Mouse (Mus musculus) cerebellum, adult 9-10 months (tissue): ENCODE results near the gene Avil.

ENCODE experiments used
- DNase-seq: peaks from one replicate; pipeline ENCODE4 v3.0.0; 2022

The Avil gene

DNA sequence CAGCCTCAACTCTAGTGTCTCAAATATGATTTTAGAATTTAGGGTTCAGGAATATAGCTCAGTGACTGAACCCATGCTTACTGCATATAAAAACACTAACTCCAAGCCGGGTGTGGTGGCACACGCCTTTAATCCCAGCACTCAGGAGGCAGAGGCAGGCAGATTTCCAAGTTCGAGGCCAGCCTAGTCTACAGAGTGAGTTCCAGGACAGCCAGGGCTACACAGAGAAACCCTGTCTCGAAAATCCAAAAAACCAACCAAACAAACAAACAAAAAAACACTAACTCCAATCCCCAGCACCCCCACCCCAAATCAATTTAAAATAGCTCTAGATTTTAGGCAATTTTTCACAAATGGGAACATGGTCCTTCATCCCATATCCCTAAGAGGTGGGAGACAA, 61.6 kb downstream of the Avil start:
- peak; percentile 71 for DNase-seq

DNA sequence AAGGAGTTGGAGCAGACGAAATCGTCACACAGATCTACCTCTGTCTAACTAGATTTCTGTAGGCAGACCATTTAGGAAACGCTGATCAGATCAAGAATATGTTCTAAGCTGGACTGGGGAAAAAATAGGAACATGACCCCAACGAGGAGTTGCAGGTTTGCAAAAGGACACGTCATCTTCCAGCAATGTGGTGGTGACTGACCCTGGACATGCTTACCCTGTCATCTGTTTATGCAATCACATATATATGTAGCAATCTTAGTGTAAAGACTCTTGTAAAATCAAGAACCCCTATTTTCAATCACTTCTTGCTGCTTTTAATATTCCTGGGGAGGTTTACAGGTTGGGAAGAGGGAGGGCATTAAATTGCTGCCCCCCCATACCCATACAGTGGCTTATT, 62.0 kb downstream of the Avil start:
- DNase-seq: no peak

DNA sequence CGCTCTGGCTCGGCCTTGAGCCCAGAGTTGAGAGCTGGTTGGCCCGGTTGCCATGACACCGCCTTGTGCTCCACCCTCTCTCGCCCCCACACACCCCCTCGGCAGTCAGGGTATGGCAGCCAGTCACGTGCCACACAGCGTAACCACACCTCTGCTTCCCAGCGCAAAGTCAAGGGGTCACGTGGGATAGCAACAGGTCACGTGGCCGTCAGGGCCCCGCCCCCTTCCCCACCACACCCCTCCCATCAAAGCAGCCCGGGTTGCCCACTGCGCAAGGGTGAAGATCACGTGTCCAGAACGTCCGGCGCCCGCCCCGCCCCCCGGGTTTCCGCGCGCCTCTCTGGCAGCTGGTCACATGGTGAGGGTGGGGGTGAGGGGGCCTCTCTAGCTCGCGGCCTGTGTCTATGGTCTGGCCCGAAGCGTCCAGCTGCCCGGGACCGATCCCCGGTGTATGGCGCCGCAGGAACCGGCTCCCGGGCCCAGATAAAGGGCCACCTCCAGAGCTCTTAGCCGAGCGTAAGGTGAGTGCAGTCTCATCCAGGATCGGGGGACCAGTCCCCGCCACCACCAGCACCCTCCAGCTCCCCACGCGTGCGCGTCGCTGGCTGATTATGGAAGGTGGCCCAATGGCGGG, 62.8 kb downstream of the Avil start, which contains the start of gene Cdk4:
TSS of gene Cdk4 (plus strand) at position 296 of the 634 bp plus-strand sequence.
- peak; percentile 98 for DNase-seq

DNA sequence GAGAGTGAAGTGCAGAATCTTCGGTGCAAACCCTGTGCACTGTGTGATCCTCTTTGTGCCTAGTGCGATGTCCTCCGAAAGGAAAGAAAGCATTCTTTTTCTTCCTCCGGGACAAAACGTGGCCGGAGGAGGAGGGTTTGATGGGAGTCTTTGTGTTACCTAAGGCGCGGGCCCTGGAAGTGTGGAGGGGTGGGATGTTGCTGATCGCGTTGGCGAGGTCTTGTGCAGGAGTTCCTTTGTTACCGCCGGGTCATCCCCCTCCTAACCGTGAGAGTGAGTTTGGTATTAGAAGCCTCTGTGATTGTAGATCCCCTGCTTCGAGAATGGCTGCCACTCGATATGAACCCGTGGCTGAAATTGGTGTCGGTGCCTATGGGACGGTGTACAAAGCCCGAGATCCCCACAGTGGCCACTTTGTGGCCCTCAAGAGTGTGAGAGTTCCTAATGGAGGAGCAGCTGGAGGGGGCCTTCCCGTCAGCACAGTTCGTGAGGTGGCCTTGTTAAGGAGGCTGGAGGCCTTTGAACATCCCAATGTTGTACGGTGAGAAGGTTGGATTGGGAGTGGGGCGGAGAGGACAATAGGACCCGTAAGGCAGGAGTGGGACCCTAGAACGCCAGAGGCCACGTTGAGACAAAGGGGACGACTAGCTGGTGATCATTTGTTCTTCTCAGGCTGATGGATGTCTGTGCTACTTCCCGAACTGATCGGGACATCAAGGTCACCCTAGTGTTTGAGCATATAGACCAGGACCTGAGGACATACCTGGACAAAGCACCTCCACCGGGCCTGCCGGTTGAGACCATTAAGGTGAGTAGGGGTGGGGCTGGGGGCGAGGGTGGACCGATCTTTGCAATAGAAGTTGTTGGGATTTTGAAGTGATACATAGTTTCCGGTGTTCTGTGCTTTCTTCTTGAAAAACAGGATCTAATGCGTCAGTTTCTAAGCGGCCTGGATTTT, 63.7 kb downstream of the Avil start:
- peak; percentile 62 for DNase-seq

DNA sequence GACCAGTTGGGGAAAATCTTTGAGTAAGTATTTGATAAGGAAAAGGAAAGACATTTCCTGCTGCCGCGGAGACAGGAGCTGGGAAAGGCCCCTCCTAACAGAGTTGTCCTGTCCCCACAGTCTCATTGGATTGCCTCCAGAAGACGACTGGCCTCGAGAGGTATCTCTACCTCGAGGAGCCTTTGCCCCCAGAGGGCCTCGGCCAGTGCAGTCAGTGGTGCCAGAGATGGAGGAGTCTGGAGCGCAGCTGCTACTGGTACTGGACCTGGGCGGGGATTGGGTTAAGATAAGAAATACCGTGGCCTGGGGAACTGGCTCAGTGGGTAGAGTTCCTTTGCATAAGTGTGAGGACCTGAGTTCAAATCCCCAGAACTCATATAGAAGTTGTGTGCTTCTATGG, 65.5 kb downstream of the Avil start:
- DNase-seq: peak; percentile 48

DNA sequence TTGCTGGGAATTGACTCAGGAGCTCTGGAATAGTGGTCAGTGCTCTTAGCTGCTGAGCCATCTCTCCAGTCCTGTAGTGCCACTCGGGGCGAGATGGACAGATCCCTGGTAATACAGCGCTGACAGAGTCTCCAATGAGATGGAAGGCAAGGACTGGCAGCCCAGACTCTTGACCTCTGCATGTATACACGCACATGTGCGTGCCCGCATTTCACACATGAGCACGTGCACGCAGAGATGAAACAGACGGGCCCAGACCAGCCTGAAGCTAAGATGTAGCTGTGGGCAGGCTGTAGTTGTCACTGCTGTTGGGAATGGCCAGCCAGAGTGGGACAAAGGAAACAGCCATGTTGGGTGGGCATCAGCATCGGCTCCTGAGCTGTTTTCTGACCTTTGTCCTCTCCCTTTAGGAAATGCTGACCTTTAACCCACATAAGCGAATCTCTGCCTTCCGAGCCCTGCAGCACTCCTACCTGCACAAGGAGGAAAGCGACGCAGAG, 66.1 kb downstream of the Avil start:
- no peak for DNase-seq

DNA sequence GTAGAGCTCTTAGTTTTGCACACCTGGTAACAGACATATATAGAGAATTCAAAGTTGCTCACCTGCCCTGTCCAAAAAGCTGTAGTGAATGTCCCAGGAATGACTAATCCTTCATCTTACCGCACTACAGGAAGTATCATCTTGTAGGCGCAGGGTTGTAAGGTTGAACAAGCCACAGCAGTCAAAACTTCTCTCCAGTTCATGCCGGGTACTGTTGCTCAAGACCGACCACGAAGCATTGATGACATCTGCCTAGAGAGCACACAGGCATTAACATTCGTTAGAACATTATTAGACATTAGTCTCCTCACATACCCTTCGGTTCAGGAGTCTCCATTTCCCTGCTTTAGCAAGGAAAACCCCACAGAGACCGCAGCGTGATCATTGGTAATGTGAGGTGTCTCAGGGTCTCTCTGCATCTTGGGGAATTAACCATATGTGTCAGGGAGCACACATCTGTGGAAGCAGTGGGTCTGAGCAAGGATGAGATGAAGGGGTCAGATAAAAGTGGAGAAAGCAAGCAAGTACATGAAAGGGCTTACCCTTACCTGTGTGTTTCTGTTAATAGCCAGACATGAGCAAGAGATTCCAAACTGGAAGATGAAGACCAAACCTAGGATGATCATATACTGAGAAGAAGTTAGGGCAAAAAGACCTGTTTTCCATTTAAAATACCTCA, 68.0 kb downstream of the Avil start:
- DNase-seq: peak; percentile 25

DNA sequence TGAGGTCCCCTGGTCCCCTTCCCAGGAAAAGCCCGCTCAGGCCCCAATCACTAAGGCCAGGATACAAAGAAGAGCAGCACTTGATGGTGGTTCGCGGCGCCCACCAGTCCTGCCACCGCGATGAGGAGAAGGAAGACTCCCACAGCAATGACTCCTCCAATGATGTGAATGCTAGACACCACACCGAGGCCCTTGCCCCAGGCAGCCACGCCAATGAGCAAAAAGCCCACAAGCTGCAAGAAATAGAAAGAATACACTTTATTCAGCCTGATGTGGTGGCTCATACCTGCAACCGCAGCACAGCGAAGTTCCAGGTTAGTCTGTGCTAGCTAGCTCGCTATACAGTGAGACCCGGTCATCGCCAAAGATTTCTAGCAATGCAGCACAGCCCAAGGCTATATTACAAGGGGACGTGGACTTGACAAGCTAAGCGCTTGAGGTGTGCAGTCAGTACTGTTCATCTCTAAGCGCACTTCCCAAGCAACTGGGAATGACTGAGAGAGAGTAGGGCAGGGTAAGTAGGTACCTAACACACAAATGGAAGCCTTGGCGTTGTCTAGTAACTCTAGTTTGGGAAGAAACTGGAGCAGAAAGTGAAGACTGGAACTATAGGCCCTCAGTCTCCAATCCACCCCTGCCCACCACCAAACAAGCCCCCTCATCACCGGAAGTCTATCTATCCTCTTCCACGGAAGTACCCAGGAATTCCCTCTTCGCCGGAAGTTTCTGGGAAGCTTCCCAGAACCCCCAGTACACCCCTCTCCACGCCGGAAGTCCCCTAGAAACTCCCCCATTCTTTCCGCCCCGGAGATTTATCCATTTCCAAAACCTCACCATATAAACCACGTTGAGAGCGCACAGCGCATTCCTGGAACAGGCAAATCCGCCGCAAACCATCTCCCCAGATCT, 69.0 kb downstream of the Avil start:
- DNase-seq: peak; percentile 30
